Mouse (Mus musculus) left cerebral cortex, adult 8-10 months (tissue): Measurements from ENCODE around the gene Zfp36l1. TPM values are rescaled to one million over a fixed set of nuclear protein-coding genes. Genes with fewer than 3 reads are reported as not detected.

Experiments
- DNase-seq, 2 experiments: peaks; one replicate each; pipeline ENCODE4 v3.0.0; 2022; ENCODE audit warnings: low spot score in 2 of 2
- total RNA-seq, 4 experiments: library from RNA; stranded (reverse); gene quantifications; 2 replicates each; pipeline ENCODE4 v1.2.4; 2022

Gene Zfp36l1
- total RNA-seq, 4 experiments from 2014 or later: 26.7 to 46.5 (median 33.3) TPM

DNA sequence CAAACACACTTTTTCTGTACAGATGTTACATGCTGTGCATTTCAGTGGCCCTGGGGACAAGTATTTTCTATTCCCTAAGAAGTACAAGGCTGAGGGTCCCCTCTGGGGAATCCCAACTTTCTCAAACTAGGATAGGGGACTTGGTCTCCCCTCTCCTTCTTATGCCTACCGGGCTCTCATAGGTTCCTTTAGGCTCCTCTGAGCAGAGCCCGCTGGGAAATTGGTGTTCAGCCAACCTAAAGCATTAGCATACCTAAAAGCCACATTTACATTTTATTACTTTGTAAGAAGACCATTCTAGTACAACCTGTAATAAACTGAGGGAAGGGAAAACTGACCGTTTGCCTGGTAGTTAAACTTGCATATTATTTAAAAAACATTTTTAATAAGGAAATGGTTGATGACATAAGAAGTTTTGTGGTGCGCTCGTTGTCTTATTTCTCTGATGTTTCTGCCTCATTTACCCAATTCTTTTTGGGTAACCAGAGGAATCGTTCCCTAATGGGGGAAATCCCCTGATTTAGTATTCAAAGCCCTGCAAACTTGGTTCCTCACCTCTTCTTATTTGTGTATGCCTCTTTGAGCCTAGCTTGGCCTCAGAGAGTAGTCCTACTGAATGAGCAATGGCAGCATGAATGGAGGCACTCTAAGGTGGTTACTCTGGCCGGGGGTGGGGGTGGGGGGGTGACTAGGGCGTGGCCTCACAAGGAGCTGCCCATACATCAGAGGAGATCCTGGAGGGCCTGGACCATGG is 42.1 kb downstream of the Zfp36l1 start:
- no peak for DNase-seq

DNA sequence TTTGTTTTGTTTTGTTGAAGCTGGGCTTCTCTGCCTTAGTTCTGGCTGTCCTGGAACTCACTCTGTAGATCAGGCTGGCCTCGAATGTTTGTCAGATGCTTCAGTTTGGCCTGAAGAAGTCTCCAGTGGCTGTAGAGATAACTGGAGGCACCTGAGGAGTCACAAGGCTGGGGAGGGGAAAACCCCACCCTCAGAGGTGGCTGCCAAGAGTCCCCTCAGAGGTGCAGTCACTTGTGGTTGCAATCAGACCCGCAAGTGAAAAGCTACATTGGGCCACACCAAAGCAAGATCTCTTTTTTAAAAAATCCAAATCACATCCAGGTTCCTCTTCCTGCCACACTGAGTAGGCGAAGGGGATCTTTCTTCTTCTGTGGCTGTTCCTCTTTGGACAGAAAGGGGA is 43.8 kb downstream of the Zfp36l1 start:
- no peak for DNase-seq

DNA sequence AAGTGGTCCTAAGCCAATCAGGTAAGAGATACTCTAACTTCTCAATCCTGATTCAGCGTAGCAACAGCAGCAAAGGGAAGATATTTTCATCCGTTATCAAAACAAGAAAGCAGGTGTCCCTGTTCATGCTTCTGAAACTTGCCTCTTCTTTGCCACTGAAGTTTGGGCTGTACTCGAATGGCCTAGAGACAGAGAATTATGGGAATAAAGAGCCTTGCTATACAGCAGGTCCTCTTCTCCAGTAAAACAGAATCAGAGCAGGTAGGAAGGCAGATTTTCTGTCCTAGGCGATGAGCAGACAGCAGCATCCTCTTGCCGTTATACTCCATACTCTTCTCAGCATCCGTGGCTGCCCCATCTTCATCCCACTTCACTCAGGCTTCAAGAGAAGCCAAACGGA is 44.8 kb downstream of the Zfp36l1 start:
- DNase-seq: no peak

DNA sequence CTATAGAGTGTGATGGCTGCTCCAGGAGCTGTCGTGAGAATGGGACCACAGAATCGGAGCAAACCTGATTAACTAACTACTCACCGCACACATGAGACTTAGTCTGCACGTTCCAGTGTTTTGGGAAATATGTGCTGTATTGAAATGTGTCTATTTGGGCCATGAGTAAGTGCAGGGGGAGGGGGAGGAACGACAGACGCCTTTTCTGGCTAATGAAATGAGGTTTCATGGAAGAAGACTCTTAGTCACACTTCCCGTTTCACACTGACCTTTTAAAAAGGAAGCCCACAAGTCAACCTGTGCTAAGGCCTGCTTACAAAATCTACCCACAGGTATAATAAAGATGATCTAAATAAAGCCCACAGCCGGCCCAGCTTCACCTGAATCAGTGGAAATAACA is 47.8 kb downstream of the Zfp36l1 start:
- DNase-seq: no peak

DNA sequence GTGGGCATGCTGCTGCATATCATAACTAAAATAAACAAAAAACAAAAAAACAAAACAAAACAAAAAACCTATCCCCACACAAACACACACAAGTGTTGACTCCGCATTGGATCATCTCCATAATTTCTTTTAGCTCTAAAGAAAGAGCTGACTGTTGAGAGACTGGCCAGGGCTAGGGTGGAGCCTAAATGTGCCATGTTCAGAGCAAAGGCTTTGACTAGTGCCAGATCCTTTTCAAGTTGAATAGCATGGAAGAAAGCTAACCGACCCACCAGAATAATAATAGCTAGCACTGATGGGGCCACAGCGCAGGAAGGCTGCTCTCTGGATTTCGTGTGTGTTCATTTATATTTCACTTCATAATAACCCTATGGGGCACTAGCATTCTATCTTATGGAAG is 48.5 kb downstream of the Zfp36l1 start:
- peak in 1 of 2 experiments; percentile 27 for DNase-seq

DNA sequence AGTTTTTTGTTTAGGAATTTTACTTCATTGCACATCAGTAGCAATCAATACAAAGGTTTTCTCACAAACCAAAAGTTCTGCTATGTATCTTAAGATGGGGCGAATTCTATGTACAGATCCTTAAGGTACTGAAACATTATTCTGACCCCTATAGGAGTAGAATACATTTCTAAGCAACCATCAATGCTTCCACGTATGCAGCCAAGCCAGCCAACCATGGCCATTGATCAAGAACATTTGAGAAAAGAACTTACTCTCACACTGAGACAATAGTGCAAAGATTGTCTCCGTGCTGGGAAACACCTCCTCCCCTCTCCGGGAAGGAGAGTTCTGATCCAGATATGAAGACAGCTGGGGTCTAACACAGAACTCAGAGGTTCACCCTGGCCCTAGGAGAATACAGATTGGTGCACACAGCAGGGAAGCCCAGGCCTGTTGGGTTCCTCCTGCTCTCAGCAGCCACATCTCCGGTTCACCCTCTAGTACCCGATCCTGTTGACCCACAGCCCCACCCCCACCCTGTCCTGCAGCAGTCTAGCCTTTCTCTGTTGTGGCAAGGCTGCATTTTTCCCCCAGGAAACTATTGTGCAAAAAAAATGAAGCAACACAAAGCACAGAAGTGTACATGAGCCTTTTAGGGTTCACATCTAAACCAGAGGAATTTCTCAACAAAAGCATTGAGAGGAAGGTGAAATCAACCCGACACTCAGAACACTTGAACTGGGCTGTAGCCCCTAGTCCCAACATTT is 49.2 kb downstream of the Zfp36l1 start:
- no peak for DNase-seq

DNA sequence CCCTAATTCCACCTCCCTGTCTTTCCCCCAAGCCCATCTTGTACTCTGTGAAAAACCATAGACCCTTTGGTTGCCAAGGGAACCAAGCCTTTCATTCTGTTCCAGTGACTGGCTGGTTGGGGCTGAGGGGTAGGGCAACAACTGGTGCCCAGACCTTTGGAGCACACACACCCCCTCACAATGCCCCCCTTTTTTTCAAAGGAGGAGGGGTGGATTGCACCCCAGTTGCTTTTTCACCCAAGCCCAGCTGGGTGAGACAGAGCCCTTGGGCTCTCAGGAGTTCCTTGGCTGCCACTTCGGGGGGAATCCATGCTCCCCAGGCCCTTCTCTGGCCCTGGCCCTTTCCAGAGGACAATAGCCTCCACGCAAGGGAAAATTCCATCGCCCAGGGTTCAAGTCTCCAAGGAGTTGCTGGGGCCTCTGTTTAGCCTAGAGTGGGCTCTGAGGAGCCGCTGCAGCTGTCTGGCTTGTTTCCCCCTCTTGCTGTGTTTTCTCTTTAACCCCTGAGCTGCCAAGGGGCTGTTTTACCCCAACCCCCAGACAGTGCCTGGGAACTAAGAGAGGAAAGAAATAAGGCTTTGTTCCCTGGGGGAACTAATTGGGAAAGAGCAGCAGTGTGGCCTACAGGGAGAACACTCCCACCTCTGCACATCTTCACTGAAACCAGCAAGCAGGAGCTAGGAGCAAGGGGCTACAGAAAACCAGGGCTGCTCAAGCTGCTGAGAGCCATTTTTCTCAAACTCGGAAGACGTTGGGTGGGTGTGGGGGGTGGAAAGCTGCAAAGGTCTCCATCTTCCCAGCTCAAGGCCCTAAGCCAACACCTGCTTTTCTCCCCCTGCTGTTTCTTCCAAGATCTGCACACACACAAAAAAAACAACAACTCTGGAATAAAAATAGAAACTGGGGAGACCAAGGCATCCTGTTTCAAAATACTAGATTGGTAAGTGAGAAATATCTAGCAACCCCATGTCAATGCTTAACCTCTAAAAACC is 50.1 kb downstream of the Zfp36l1 start:
- peak; percentile 8 to 70 for DNase-seq

DNA sequence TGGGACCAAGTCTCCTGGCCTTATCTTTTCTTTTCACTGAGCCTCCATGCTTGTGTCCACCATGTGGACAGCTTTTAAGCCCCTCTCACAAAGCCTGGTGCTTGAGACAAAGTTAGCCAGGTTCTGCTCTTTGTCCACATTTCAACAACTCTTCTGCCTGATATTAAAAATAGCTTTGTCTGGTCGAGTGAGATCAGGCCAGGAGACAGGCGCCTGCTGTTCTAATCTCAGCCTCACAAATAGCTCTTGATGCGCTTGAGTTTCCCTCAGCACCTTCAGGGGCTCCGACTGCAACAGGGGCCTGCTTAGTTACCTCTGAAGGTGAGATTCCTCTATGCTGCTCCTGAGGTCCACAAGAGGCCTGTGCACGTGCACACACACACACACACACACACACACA is 51.0 kb downstream of the Zfp36l1 start:
- no peak for DNase-seq

DNA sequence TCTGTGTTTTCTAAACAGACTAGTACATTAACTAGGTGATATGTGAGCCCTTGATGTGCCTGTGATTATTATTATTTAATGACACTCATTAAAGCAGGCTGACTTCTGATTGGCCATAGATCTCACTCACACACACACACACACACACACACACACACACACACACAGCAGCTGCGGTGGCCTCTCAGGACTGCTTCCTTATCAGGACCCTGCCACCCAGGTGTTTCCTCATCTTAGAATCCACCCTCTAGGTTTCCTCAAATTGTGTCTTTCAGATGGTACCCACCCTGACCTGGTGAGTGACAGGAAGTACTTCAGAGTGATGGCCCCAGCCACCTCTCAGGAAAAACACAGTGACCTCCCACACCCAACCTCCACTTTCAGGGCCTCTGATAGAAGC is 52.0 kb downstream of the Zfp36l1 start:
- DNase-seq: no peak

DNA sequence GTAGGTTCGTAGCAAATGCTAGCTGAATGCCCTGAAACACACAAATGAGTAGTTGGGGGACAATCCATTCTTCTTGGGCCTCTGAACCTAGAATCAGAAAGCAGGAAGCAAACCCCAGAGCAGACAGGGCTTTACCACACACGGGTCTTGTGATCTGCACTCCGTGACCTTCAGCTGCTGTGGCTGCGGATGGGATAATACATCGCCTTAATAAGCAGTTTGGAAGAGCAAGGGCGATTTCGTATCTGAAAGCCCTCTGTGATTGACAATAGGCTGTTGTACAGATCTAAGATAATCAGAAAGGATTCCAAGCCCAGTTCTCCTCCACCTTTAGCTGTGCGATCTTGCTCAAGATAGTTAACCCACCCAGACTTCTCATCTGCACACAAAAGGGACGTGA is 52.5 kb downstream of the Zfp36l1 start:
- no peak for DNase-seq

DNA sequence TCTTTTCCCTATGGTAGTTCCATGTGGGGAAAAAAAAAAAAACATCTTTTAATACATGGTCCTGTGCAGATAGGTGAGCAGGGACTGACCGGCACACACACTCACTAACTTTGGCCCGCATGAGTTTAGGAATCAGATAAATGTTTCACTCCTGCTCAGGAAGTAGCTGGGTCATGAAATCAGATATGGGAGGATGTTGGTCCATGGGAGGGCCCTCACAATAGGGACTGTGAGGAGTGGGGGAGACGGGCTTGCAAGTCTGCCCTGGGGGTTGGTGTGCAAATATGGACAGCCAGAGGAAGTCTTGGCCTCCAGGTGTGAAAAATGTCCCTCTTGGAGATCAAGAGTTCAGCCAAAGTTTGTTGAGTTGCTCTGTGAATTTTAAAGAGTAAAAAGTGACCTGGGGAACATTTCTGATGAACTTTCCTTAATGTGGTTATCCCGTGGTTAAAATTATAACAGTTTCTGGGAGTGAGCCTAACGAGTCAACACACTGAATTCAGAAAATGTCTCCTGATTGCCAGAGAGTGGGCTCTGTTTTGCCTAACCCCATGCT is 53.0 kb downstream of the Zfp36l1 start:
- DNase-seq: no peak

Other genes with a start within 250 kb of the Zfp36l1 start
- gene Actn1, start 147.4 kb upstream of the Zfp36l1 start, total RNA-seq: 100 to 1,000 TPM in 1 of 4 experiments, 10 to 100 TPM in 3; 92.6 to 101 (median 98.8) TPM